In genomic region chr6:91440474-91441144, GRCm38 (mm10) we compare ENCODE assay signal across 8 mouse cellular contexts. TPM values are rescaled to one million over a fixed set of nuclear protein-coding genes. Genes with fewer than 3 reads are reported as not detected.
DNase-seq lines count a peak whose midpoint lies in the region; ATAC-seq lines count a peak whose summit lies in the region.

No protein-coding gene starts in this region.

- H3K4me3 ChIP-seq in hindbrain, embryonic 15.5 days, result peak overlapping the region; percentile 59

- H3K36me3 ChIP-seq in hindbrain, embryonic 15.5 days, result no peaks in the 10 kb centered on the region

- H3K4me1 ChIP-seq in hindbrain, embryonic 15.5 days (replicated peaks), result peaks cover 8% of the 10 kb centered on the region

- H3K9me3 ChIP-seq in hindbrain, embryonic 15.5 days, result no peaks in the 10 kb centered on the region

- H3K27ac ChIP-seq in hindbrain, embryonic 15.5 days (replicated peaks), result peak overlapping the region; percentile 84

- peak; percentile 95 for ATAC-seq in hindbrain, embryonic 15.5 days (ENCODE audit: low FRiP score, low read depth)

- H3K9ac ChIP-seq in hindbrain, embryonic 15.5 days, result peak overlapping the region; percentile 58

- H3K27me3 ChIP-seq in hindbrain, embryonic 15.5 days, result peaks cover 12% of the 10 kb centered on the region; the same call in 1 of the 2 replicates

- peak; percentile 93 for DNase-seq in T-cell, adult 2 months (ENCODE audit: low spot score)
- DNase-seq in cerebellum, postnatal 36 days, result peak; percentile 98 to 99
- peak; percentile 98 to 100 for DNase-seq in frontal cortex, postnatal 36 days (ENCODE audit: low spot score in 2 of 2)
- peak; percentile 95 for DNase-seq in left cerebral cortex, adult 11 months (ENCODE audit: low spot score)
- peak; percentile 96 to 97 for DNase-seq in lung, postnatal 4 days
- DNase-seq in retina, postnatal 7 days (ENCODE audit: low read depth, low spot score), result peak; percentile 94
- peak; percentile 86 for DNase-seq in urinary bladder, adult 2 months (ENCODE audit: low spot score)

- WGBS in hindbrain, embryonic 15.5 days, result 2% methylated on average over 30 of the region's 30 CpGs

- H3K4me2 ChIP-seq in hindbrain, embryonic 15.5 days, result peak overlapping the region; percentile 90

RNA-seq across cellular contexts. Expression of gene Wnt7a, which starts 29.4 kb away (rescaled TPM):
- polyA plus RNA-seq in hindbrain, embryonic 15.5 days (2015; fragmentation: Nextera tagmentation; extraction: Ambion mirVana), result 10.1 and 11.0 TPM in 2 replicates
- not detected in 2 replicates for polyA plus RNA-seq in urinary bladder, adult 2 months (2012; rRNA removed)

RNA-seq across cellular contexts. Expression of gene Chchd4, which starts 32.7 kb away (rescaled TPM):
- polyA plus RNA-seq in hindbrain, embryonic 15.5 days (2015; fragmentation: Nextera tagmentation; extraction: Ambion mirVana), result 36.2 and 37.7 TPM in 2 replicates
- 6.7 and 7.6 TPM in 2 replicates for polyA plus RNA-seq in urinary bladder, adult 2 months (2012; rRNA removed)

RNA-seq across cellular contexts. Expression of gene Tmem43, which starts 32.9 kb away (rescaled TPM):
- 47.9 and 50.4 TPM in 2 replicates for polyA plus RNA-seq in hindbrain, embryonic 15.5 days (2015; fragmentation: Nextera tagmentation; extraction: Ambion mirVana)
- polyA plus RNA-seq in urinary bladder, adult 2 months (2012; rRNA removed), result 65.4 and 68.0 TPM in 2 replicates

Comparison
In these comparisons a context has a peak if more than half of its experiments do, and no peak if none do; other contexts are left out.
1. Peak in every context shown above with its lines: DNase-seq, ATAC-seq, H3K4me3 ChIP-seq and H3K27ac ChIP-seq.
2. RNA of gene Wnt7a, which starts 29.4 kb away (polyA plus RNA-seq): 10.1 to 11.0 TPM in hindbrain, embryonic 15.5 days; not detected in urinary bladder, adult 2 months; every median in the first group is over 10 times any median in the second.